Mouse (Mus musculus): ENCODE measurements around the gene Acsm5. TPM values are rescaled to one million over a fixed set of nuclear protein-coding genes. Genes with fewer than 3 reads are reported as not detected.
"Not testable (repeated sequence)": the region's sequence is repeated elsewhere in the genome, so short reads cannot be mapped to it uniquely, and the experiment has no call there.

Gene Acsm5
- total RNA-seq, 4 experiments from 2014 or later, result 0.48 to 2.5 (median 1.4) TPM

GRCm38 (mm10) chr7:119545572-119545971 lies 26.3 kb downstream of the Acsm5 start:
- DNase-seq (ENCODE audit: low spot score in 2 of 2), result no peak

GRCm38 (mm10) chr7:119550471-119551222 lies 31.4 kb downstream of the Acsm5 start:
- DNase-seq (ENCODE audit: low spot score in 2 of 2), result no peak

GRCm38 (mm10) chr7:119554040-119554439 lies 34.8 kb downstream of the Acsm5 start, which contains the start of gene Acsm2:
Gene Acsm2 (plus strand): TSS chr7:119554340.
- DNase-seq (ENCODE audit: low spot score in 2 of 2), result no peak

- no peak for DNase-seq (ENCODE audit: low spot score in 2 of 2)
Measured at GRCm38 (mm10) chr7:119559789-119560451, 40.7 kb downstream of the Acsm5 start.

- DNase-seq (ENCODE audit: low spot score in 2 of 2), result no peak
Measured at GRCm38 (mm10) chr7:119560452-119560835, 41.2 kb downstream of the Acsm5 start.

GRCm38 (mm10) chr7:119561441-119561840 lies 42.2 kb downstream of the Acsm5 start:
- DNase-seq (ENCODE audit: low spot score in 2 of 2), result no peak

- not testable (repeated sequence) for DNase-seq (ENCODE audit: low spot score in 2 of 2)
Measured at GRCm38 (mm10) chr7:119562476-119562875, 43.2 kb downstream of the Acsm5 start.

- DNase-seq (ENCODE audit: low spot score in 2 of 2), result no peak
Measured at GRCm38 (mm10) chr7:119594530-119595107, 75.4 kb downstream of the Acsm5 start.

Other genes starting within 250 kb of the Acsm5 start
- gene Gp2, start 60.2 kb upstream of the Acsm5 start, total RNA-seq (2022), result not detected
- gene Umod, start 40.2 kb upstream of the Acsm5 start, total RNA-seq (2022), result not detected
- not detected for gene Pdilt, start 4.0 kb downstream of the Acsm5 start, total RNA-seq (2022)
- not detected for gene Acsm2, start 34.9 kb downstream of the Acsm5 start, total RNA-seq (2022)
- gene Acsm1, start 87.6 kb downstream of the Acsm5 start, total RNA-seq (2022), result under 1 TPM; 0.19 to 0.88 (median 0.58) TPM
- gene Acsm4, start 170.6 kb downstream of the Acsm5 start, total RNA-seq (2022), result not detected
- gene Thumpd1, start 201.3 kb downstream of the Acsm5 start, total RNA-seq (2022), result 10 to 100 TPM; 16.1 to 22.1 (median 19.4) TPM
- gene Acsm3, start 241.5 kb downstream of the Acsm5 start, total RNA-seq (2022), result 1 to 10 TPM in 1 of 4 experiments, under 1 TPM in 3; 0.12 to 1.6 (median 0.39) TPM